Mouse (Mus musculus) heart, postnatal 0 days (tissue): ENCODE data around the gene Faf1. TPM values are rescaled to one million over a fixed set of nuclear protein-coding genes. Genes with fewer than 3 reads are reported as not detected.

Experiments
- ATAC-seq: fragments of 200-750 bp; cut with Nextera tagmentation; 2 replicates; pipeline ENCODE4 v1.8.0; 2017; ENCODE audit warnings: low read depth, moderate number of reproducible peaks, moderate library complexity; ENCODE audit not compliant: insufficient read depth
- DNase-seq: peaks from one replicate; pipeline ENCODE4 v3.0.0-alpha.2; 2016; ENCODE audit warnings: low spot score
- H3K27ac ChIP-seq: fragments of 300-500 bp; sonication (generic); 2 replicates; pipeline ENCODE4 v1.5.1; 2014; ENCODE audit warnings: low read depth, mild to moderate bottlenecking
- H3K27me3 ChIP-seq: fragments of 300-500 bp; sonication (generic); 2 replicates; pipeline ENCODE4 v1.6.1; 2014; ENCODE audit warnings: low read length, mixed read lengths; ENCODE audit not compliant: control insufficient read depth, insufficient read depth
- H3K36me3 ChIP-seq: fragments of 300-500 bp; sonication (generic); replicated peaks from 2 replicates; pipeline ENCODE4 v1.6.1; 2014; ENCODE audit warnings: low read length, mixed read lengths; ENCODE audit not compliant: control insufficient read depth, insufficient read depth
- H3K4me1 ChIP-seq: fragments of 300-500 bp; sonication (generic); 2 replicates; pipeline ENCODE4 v1.6.1; 2014; ENCODE audit warnings: antibody characterized with exemption; ENCODE audit not compliant: control insufficient read depth, insufficient read depth
- H3K4me2 ChIP-seq: fragments of 300-500 bp; sonication (generic); 2 replicates; pipeline ENCODE4 v1.6.1; 2014; ENCODE audit warnings: low read depth, mild to moderate bottlenecking, low read length, moderate library complexity
- H3K4me3 ChIP-seq: fragments of 300-500 bp; sonication (generic); 2 replicates; pipeline ENCODE4 v1.5.1; 2014; ENCODE audit warnings: low read depth, low read length
- H3K9ac ChIP-seq: fragments of 300-500 bp; sonication (generic); replicated peaks from 2 replicates; pipeline ENCODE4 v1.6.1; 2014; ENCODE audit warnings: low read depth, low read length, mixed read lengths
- H3K9me3 ChIP-seq: fragments of 300-500 bp; sonication (generic); replicated peaks from 2 replicates; pipeline ENCODE4 v1.6.1; 2016; ENCODE audit warnings: low read length; ENCODE audit not compliant: control insufficient read depth
- CTCF ChIP-seq: IDR thresholded peaks from 2 replicates; pipeline ENCODE4 v1.5.1; 2016; ENCODE audit warnings: antibody characterized with exemption, control low read depth, low read depth
- EP300 ChIP-seq: IDR thresholded peaks from 2 replicates; pipeline ENCODE4 v1.6.1; 2016; ENCODE audit warnings: antibody characterized with exemption, low read depth
- WGBS: fragments of 180-500 bp; shearing (Covaris S2); extraction: QIAGEN DNeasy Blood & Tissue Kit; methylation state at CpG from one replicate; pipeline ENCODE4 v1.1.7; 2014; 5-methylcytosine and 5-hydroxymethylcytosine counted together
- polyA plus RNA-seq: library from polyadenylated mRNA; unstranded; fragments of >200 nt; fragmentation: Nextera tagmentation; extraction: Ambion mirVana; gene quantifications from 2 replicates; pipeline ENCODE4 v1.2.1, GENCODE M21; 2015
- total RNA-seq: library from RNA; depleted of rRNA; stranded (reverse); fragments of >200 nt; gene quantifications from 2 replicates; pipeline ENCODE4 v1.2.3, GENCODE M21; 2014; ENCODE audit warnings: low replicate concordance

Gene Faf1
- total and polyA plus RNA-seq, 2 experiments from 2014 or later = 19.4 to 26.7 TPM

DNA sequence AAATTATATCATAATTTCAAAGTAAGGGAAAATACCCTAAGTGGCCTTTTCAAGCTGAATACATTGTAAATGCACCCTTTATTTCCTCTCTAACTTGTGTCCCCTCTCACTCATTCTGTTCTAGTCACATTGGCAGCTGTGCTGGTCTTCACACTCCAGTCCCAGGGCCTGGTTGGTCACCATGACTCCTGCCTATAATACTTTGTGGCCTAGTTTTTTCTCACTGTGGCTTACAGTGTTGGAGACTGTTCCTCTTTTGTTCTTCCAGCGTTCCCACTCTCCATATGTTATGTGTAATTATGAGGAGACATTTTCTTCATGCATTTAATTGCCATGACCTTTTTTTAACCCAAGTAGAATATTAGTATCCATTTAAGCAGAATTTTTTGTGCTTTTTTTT, 254.5 kb downstream of the Faf1 start:
- Histone ChIP-seq H3K27ac (no peak overlapping the region), H3K4me2 (no peak overlapping the region), H3K4me3 (no peak overlapping the region), H3K4me1 (no peaks in the 10 kb centered on the region), H3K9me3 (no peaks in the 10 kb centered on the region), H3K9ac (no peak overlapping the region), H3K36me3 (peaks cover 12% of the 10 kb centered on the region), H3K27me3 (no peaks in the 10 kb centered on the region)
- TF ChIP-seq EP300 (no peak), CTCF (no peak)
- 90% methylated on average over 1 of the region's 1 CpGs for WGBS
- DNase-seq (no peak), ATAC-seq (no peak)

DNA sequence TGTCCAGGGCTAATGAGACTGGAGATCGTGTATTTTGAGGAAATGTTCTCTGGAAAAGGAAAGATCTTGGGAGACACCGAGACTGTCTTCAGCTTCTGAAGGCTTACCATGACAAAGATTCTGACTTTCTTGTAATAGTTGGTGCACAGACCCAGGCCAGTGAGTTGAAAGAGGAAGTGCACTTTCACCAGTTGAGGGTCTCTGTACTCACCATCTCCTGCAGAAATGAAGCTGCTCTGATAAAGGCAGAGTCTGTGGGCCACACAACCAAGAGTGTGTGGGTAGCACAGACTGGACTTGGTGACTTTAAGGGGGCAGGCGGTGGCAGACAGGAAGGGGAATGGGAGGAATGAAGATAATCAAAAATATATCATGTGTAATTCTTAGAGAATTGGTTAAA, 260.2 kb downstream of the Faf1 start:
- no peaks in the 10 kb centered on the region for H3K27me3 ChIP-seq
- H3K4me3 ChIP-seq = no peak overlapping the region
- ATAC-seq (no peak), DNase-seq (no peak)
- H3K4me1 ChIP-seq = no peaks in the 10 kb centered on the region
- no peak overlapping the region for H3K27ac ChIP-seq
- 94% methylated on average over 3 of the region's 3 CpGs for WGBS
- H3K9me3 ChIP-seq = no peaks in the 10 kb centered on the region
- TF ChIP-seq CTCF (no peak), EP300 (no peak)
- peaks cover 6% of the 10 kb centered on the region for H3K36me3 ChIP-seq
- H3K4me2 ChIP-seq = no peak overlapping the region
- no peak overlapping the region for H3K9ac ChIP-seq

DNA sequence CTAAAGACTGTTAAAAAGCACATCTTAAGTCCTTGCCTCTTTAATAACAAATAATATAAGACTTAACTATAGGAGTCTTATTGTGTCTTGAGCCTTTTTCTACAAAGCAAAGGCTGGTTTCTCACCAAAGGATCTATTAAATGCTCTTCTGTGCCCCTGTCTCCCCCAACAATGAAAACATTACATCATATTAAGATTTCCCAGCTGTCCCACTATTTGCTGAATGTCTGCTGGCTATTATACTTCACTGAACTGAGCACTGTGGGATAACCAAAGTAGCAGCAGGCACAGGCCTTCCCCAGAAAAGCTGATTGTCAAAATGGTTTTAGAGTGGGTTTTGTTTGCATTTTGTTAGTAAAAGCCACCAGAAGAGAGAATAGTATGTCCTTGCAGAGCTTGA, 262.9 kb downstream of the Faf1 start:
- Histone ChIP-seq H3K9me3 (no peaks in the 10 kb centered on the region), H3K4me3 (no peak overlapping the region), H3K27me3 (no peaks in the 10 kb centered on the region), H3K9ac (no peak overlapping the region), H3K4me2 (no peak overlapping the region), H3K27ac (no peak overlapping the region), H3K36me3 (peaks cover 6% of the 10 kb centered on the region), H3K4me1 (no peaks in the 10 kb centered on the region)
- no peak for TF ChIP-seq CTCF
- no peak for TF ChIP-seq EP300
- ATAC-seq (no peak), DNase-seq (no peak)

DNA sequence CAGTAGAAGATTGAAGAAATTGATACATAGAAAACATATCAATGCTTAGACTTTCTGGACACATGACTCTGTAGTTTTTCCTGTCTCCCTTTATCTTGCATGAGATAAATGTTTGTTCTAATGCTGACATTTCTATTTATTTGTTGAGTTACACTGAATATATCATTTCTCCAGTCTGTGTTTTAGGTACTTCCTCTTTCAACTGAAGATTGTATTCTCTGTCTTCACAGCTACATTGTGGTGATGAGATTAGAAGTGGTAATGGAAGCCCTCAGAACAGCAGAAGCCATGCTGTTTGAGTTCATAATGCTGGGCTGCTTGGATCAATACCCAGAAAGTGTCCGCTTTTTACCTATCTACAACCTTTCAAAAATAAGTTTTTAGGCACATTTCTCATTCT, 269.2 kb downstream of the Faf1 start:
- Histone ChIP-seq H3K9ac (no peak overlapping the region), H3K4me1 (no peaks in the 10 kb centered on the region), H3K36me3 (no peaks in the 10 kb centered on the region; the same call in 1 of the 2 replicates), H3K4me3 (no peak overlapping the region), H3K27ac (no peak overlapping the region), H3K9me3 (no peaks in the 10 kb centered on the region), H3K4me2 (no peak overlapping the region), H3K27me3 (no peaks in the 10 kb centered on the region)
- DNase-seq (no peak), ATAC-seq (no peak)
- WGBS = 95% methylated on average over 1 of the region's 1 CpGs
- no peak for TF ChIP-seq CTCF
- no peak for TF ChIP-seq EP300

DNA sequence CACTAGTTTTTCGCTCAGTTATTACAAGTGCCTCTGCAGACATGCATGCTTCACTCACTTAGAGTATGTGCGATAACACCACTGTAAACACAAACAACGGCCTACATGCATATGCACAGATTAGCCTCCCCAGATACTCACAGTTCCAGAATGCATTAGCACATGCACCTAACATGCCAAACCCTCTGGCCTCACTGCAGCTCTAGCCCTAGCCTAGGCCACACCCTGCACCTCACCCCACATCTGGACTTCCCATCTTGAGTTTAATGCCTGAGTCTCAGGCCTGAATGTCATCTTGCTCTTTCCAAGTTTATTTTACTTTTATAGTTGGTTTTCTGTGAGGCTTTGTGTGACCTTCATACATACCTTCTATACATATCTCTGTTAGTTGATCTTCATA, 272.9 kb downstream of the Faf1 start:
- WGBS = 95% methylated on average over 3 of the region's 3 CpGs
- no peak overlapping the region for H3K4me2 ChIP-seq
- TF ChIP-seq EP300 (no peak), CTCF (no peak)

DNA sequence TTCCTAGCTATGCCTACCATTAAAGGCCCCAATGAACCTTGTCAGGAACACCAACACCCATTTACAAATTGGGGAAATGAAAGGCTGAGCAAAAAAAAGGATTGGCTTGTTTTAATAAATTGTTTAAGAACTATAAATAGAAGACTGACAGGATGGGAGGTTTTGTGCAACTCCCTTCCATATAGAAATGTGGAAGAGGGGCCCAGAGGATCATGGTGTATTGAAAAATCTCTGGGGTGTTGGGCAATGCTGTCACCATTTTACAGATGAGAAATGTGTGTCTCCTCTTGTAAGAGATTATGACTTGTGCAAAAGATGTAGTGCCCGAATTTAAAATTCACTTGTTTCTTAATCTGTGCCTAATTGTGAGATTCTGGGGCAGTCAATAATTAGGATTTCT, 277.1 kb downstream of the Faf1 start:
- Histone ChIP-seq H3K9ac (no peak overlapping the region), H3K36me3 (no peaks in the 10 kb centered on the region), H3K27ac (no peak overlapping the region), H3K4me2 (no peak overlapping the region), H3K4me1 (no peaks in the 10 kb centered on the region), H3K9me3 (no peaks in the 10 kb centered on the region), H3K27me3 (no peaks in the 10 kb centered on the region), H3K4me3 (no peak overlapping the region)
- 97% methylated on average over 1 of the region's 1 CpGs for WGBS
- TF ChIP-seq CTCF = no peak
- TF ChIP-seq EP300 = no peak
- ATAC-seq = no peak
- DNase-seq = no peak

More for the DNA sequence above, 272.9 kb downstream of the Faf1 start:
- H3K27ac ChIP-seq = no peak overlapping the region
- ATAC-seq = no peak
- no peaks in the 10 kb centered on the region for H3K4me1 ChIP-seq
- H3K27me3 ChIP-seq = no peaks in the 10 kb centered on the region
- DNase-seq = no peak
- H3K4me3 ChIP-seq = no peak overlapping the region
- no peaks in the 10 kb centered on the region for H3K9me3 ChIP-seq
- no peaks in the 10 kb centered on the region; the same call in 1 of the 2 replicates for H3K36me3 ChIP-seq
- H3K9ac ChIP-seq = no peak overlapping the region
